Mouse (Mus musculus) fibroblast of lung, adult 2 months (primary cell): ENCODE measurements at regions not wholly inside any gene's neighbourhood (a gene's known extent, or its start where the extent isn't known, plus 50 kb on each side); places are given as distances from the start of the nearest gene placed in this dataset.
"Not testable (repeated sequence)": the region's sequence is repeated elsewhere in the genome, so short reads cannot be mapped to it uniquely, and the experiment has no call there.

Experiments
- DNase-seq: peaks from one replicate; pipeline ENCODE4 v3.0.0-alpha.2; 2011; ENCODE audit warnings: low read depth

DNA sequence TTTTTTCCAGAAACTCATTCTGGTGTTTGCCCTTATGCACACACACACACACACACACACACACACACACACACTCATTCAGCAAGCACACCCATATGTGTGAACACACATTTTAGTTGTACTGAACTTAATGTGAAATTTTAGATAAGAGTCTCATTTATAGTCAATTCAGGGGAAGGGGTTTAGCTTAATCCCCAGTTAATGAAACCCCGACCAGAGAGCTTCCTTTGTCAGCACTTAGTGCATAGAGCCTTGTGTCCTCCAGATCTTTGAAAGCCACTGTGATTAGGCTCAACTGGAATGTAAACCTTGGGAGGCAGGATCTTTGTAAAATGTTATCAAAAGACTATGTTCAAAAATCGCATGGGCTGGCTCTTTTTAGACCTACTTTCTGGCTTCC lies 53.4 kb downstream of the Rps12 start:
- DNase-seq: no peak

DNA sequence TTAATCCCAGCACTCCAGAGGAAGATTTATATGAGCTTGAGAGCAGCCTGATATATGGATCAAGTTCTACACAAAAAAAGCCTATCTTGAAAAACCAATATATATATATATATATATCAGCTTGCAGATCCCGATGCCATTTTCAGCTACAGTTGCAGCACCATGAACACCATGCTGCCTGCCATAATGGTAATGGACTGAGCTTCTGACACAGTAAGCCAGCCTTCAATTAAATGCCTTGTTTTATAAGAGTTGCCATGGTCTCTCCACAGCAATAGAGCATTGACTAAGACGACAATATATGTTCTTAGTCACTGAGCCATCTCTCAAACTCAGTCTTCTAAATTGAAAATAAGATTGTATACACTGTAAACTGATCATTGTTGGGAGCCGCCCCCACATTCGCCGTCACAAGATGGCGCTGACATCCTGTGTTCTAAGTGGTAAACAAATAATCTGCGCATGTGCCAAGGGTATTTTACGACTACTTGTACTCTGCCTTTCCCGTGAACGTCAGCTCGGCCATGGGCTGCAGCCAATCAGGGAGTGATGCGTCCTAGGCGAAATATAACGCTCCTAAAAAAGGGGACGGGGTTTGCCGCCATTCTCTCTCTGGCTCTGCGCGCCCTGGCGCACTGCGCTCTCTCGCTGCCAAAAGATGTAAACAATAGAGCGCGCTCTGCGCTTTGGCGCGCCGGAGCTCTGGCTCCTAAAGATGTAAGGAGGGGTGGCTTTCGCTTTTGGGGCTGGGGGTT lies 60.9 kb downstream of the Rps12 start:
- DNase-seq: not testable (repeated sequence)

DNA sequence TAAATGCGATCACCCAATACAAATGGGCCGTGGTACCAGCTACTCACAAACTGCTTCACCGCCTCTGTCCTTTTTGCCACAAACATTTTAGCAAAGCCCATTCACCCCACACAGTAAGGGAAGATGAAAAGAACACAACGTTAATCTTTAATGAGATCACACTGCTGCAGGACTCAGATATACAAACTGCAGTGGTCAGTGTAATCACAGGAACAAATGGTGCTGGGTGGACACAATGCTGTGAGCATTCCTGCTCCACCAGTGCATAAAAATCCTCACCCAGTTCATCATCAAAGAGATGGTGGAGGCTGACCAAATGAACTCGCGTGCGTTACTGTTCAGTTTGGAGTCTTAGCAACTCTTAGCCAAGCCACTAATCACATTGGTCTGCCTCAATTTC lies 69.0 kb downstream of the Rps12 start:
- DNase-seq: no peak

DNA sequence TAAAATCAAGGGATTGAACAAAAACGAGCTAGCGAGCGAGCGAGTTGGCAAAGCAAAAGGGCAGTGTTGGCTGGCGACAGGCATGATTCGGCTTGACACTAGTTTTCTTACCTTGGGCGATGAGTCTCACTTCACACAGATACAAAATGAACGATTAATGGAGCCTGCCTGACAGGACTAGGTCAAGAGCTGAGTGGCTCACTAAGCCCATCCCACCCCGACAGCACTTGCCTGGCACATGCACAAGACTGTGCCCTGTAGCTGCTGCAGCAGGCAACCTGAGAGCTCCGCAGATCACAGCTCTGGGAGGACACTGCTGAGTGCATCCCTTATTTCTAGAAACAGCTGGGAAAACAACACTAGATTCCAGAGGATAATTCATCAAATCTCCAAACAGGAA lies 71.6 kb downstream of the Rps12 start:
- DNase-seq: no peak

GRCm38 (mm10) chr10:23715101-23715500 lies 72.0 kb downstream of the Rps12 start:
- no peak for DNase-seq

GRCm38 (mm10) chr10:23712691-23713378 lies 74.2 kb downstream of the Rps12 start:
- DNase-seq: no peak

- DNase-seq: no peak
Measured at GRCm38 (mm10) chr10:23711416-23712171, 75.5 kb downstream of the Rps12 start.

DNA sequence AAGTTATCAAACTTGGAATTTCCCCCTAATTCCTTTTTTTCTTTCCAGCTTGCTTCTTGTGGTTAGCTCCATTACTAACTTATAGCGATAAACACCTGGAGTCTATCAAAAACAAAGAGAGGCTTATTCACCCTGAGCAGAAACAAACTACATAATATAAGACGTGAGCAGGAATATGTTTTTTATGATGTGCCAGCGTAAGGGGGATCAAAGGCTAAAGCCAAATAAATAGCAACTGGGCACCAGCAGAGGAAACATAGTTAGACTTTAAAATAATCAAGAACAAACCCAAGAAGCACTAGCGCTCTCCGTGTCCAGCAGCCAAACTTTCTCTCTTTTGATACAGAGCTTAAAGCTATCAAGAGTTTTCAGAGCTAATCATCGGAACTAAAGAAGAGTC lies 76.1 kb downstream of the Rps12 start:
- DNase-seq: no peak

DNA sequence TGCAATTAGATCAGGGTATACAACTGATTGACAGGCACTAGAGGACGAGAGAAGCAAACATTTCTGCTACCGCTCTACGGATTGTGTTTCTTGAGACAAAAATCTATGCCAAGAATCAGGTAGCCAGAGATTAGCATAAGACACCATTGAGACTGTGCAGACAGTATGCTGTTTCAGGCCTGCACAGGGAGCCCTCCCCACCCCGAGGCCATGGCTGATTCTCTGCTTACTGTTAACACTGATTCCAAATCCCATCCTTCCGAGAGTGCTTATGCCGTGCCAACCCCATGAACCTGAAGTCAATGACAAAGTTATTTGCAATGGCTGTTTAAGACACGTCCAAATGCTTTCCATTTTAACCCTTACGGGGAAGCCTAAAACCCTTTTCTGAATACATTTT lies 78.8 kb downstream of the Rps12 start:
- DNase-seq: no peak

- no peak for DNase-seq
Measured at GRCm38 (mm10) chr10:23707141-23707540, 79.9 kb downstream of the Rps12 start.

- no peak for DNase-seq
Measured at GRCm38 (mm10) chr10:23704048-23704447, 83.0 kb downstream of the Rps12 start.

GRCm38 (mm10) chr10:23691291-23691690 lies 95.8 kb downstream of the Rps12 start:
- no peak for DNase-seq

DNA sequence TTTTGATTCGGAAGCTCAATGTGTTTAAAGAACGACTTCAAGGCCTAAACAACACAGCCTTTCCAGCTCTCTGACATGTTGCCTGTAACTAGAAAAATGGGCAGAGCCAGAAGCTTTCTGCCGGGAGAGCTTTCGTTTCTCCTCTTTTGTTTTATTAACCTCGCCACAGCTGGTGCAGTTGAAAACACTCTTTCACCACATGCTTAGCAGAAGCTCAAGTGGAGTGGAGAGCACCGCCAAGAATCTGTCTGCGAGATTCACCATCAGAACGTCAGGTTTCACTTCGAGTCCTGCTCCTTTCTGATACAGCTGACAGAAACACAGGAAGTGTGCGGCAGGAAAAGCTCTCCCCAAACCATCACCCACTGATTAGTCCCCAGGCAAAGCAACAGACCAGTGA lies 100.1 kb downstream of the Rps12 start:
- DNase-seq: peak; percentile 44

- DNase-seq: peak; percentile 61
Measured at GRCm38 (mm10) chr10:23683078-23683477, 104.0 kb downstream of the Rps12 start.

- DNase-seq: no peak
Measured at GRCm38 (mm10) chr10:23675911-23676310, 111.2 kb downstream of the Rps12 start.

DNA sequence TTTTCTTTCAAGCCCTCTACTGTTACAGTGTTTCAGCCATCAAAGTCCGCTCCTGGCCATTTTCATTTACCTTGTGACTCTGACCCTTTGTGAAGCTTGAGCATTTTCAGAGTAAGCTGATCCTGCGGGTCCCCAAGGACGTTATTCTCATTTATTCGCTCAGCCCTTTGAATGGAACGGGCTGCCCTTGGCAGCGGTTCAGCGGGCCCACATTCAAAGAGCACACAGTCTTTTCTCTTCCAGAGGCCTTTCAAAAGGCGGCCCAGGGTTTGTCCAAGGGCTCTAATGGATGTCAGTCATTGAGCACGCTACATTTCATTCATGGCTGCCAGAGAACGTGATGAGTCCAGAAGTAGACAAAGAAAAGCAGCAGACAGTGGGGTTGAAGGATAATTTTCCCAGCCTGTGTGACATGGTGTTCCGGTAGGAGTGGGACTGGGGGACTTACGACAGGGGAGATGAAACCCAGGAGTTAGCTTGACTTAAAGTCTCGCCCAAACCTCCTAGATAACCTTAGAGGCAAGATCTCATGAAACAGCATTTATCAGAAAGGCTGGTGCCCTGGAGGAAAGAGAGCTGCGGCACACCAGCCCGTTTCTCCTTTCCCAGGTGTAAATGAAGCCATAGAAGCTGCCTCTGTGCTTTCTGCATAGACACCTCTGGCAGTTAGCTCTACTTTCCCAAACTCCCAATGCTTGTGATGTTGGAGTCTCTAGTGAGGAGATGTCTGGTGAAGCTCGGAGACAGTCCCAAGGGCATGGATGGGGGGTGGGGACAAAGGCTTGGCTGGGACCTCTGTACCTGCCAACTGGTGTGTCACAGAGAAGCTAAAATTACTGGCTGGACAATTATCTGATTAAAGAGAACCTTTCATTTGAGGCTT lies 112.2 kb downstream of the Rps12 start:
- DNase-seq: no peak

DNA sequence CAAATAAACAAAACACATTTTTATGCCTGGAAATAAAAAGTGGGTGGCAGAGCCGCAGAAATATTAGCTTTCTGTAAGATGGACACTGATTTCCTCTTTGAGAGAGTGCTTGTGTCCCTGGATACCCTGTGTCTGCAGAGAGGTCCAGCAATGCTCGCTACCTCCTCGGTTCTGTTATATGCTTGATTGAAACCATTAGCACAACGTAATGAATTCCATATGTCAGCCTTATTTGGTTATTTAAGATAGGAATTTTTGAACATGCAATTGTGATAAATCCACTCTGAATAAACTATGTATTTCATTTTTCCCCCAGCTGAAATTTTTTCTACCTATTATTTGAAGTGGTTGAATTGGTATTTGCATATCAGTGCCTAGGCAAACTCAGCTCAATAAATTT lies 114.8 kb downstream of the Rps12 start:
- no peak for DNase-seq

GRCm38 (mm10) chr10:23671494-23671893 lies 115.6 kb downstream of the Rps12 start:
- no peak for DNase-seq

- DNase-seq: not testable (repeated sequence)
Measured at GRCm38 (mm10) chr10:23665916-23666315, 121.2 kb downstream of the Rps12 start.

GRCm38 (mm10) chr10:23626201-23626600 lies 160.9 kb downstream of the Rps12 start:
- DNase-seq: no peak

GRCm38 (mm10) chr10:23612030-23612429 lies 175.0 kb downstream of the Rps12 start:
- DNase-seq: no peak

DNA sequence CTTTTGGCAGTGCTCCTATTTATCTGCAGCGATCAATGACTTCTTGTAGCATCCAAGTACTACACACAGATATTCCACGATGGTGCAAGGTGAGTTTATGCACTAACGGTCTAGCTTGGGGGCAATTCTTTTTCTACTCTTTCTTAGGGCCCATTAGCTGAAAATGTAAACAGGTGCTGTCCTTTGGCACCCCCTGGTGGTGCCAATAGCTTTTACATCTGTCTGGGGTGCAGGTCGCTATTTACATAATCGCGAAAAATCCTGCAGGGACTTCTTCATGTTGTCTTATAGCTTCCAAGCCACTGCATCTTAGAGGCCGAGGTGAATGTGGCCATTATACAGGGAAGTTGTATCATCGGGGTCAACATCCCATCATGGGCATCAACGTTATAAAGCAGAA lies 175.9 kb downstream of the Rps12 start:
- no peak for DNase-seq
